Mouse (Mus musculus) ovary, postnatal 36 days (tissue): ENCODE data around the gene Slc22a5.

ENCODE experiments used
- DNase-seq: peaks from one replicate; pipeline ENCODE4 v3.0.0; 2022; ENCODE audit warnings: low spot score, mixed read lengths

Gene Slc22a5

DNA sequence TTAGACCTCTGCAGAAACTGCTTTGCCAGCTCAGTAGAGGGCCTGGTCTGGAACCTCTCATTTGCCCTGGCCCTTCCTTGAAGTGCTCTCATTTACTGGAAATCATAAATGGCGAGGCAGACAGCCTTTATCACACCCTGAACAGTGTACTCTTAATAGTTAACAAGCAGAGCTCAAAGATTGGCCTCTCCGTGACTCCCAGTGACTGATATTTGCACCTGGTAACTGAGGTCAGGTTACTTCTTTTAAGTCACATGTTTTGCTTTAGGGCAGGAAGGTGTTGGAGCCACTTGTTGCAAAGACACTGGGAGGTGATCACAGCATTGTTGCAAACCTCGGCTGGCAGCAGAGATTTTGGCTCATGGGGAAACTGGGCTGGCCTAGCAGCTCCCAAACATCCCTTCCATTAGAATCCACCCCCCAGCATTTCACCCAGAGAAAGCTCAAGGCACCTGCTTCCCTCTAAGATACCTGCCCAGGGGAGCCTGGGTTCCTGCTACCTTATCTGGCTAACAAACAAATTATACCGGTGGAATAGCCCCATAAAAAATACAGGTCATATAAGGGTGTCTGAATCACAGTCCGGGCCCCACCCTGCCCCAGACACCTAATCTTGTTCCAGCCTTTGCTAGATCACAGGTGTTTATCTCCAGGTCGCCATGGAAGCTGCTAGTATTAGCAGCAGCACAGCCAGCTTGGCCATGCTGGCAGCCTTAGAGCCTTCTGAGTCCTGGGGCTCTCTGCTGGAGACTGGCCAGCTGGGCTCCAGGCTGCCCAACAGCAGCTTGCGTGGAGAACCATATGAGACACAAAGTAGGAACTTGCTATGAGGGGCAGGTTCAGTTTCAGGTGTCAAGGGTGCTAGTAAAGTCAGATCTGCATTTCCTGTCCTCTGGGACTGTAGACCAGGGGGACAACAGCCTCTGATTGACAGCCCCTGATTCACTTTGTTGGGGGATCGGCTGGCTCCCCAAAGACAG lies 51.5 kb downstream of the Slc22a5 start:
- no peak for DNase-seq

DNA sequence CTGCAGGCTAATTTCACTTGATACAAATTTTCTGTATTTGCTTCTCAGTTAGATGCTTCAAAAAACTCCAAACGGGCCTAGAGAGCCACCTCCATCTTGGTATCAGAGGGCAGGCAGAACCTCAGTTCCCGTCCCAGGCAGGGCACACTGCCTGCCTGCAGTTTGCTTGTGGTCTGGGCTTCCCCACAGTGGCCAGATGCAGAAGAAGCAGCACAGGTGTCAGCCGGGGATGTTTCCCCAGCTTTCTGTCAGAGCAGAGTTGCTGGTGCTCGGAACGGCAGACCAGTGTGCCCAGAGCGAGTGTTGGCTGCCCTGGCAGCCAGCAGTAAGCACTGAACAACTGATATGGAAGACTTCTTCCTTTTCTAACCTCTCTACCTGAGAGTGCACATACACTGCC lies 52.3 kb downstream of the Slc22a5 start:
- no peak for DNase-seq

DNA sequence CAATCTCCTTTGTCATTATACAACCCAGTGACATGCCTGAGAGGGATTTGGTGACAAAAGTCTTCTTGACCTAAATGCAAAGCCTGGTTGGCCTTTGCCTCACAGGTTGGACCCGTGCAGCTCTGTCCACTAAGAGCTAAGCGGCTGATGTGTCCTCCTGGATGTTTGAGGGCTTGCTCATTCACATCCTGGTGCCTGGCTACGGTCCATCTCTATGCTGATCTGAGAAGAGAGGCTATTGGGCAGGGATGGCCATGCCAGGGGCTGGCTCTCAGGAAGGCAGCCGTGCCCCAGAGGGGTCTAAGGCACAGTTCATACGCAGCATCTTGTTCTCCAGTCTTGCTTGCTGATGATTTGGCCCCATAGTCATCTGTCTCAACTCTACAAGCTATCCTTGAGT lies 53.7 kb downstream of the Slc22a5 start:
- DNase-seq: no peak

DNA sequence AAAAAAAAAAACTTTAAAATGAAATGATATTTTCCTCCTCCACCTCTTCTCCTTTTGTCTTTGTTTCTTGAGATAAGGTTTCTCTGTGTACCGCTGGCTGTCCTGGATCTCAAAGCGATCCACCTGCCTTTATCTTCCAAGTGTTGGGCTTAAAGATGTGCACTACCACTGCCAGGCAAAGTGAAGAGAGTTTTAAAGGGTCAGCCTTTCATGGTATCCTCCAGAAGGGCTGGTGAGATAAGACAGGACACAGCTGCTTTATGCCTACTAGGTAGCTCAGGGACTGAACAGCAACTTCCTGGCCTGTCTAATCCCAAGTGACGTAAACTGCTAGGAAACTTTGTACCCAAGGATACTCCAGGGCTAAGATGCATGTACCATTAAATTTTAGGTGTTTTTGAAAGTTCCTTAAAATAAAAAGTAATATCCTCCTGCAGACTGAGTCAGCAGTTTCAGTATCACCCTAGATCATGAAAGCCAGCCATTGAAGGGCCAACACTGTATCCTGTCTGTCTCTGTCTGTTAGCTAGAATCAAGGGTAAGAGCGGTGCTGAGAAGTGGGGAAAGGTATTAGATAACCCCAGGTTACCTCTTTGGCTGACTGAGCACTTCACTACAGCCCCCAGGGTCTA lies 56.0 kb downstream of the Slc22a5 start:
- no peak for DNase-seq

DNA sequence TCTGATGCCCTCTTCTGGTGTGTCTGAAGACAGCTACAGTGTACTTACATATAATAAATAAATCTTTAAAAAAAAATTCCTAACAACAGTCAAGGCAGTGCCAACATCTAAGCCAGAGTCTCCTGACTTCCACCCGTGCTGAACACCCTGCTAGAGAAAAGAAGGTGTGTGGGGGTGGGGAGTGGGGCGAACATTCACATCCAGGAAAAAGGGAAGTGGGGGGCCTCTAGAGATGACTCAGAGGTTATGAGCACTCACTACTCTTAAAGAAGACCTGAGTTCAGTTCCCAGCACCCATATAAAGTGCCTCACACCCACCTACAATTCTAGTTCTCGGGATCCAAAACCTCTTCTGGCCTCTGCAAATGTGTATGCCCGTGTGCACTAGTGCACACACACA lies 66.1 kb downstream of the Slc22a5 start:
- no peak for DNase-seq

DNA sequence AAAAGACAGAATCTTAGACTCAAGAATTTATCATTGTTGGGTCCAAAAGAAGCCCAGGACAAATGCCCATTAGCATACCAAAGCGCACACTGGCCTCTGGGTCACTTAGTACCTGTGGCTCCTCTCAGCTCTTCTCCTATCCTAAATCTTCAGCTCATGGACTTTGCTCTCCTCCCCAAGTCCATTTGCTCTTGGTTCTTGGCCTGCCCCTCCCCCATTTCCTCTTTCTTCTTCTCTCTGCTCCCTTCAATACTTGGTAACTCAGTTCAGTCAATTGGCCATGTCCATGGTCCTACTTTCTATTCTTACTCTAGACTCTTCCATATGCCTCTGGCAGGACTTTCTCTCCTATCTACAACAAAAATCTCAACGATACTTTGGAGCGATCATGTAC lies 69.5 kb downstream of the Slc22a5 start:
- no peak for DNase-seq

DNA sequence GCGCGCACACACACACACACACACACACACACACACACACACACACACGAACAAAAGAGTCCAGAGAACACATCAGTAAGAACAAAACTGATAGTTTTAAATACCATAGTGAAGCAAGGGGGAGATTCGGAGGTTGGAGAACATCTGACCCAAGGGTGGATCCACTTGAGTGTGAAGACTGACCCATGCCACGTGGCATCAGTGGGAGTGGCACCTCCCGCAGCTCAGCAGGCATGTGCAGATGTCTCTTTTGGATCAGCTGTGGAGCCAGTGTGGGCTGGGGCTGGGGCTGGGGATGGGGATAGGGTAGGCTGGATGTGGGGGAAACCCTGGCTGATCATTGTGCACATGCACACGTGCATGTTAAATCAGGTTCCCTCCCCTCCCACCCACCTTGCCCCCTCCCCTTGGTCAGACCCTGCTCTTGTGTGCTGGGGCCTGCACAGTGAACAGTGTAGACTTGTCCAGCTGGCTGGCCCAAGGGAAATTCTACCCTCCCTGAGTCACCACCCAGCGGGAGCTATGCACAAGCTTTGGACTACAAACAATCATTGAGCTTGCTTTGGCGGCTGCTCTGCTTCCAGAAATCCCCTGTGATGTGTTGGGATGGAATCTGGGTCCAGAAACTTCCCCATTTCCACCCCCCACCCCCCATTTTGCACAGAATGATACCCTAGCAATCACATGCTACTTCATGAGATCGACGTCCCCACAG lies 70.1 kb downstream of the Slc22a5 start:
- DNase-seq: no peak

DNA sequence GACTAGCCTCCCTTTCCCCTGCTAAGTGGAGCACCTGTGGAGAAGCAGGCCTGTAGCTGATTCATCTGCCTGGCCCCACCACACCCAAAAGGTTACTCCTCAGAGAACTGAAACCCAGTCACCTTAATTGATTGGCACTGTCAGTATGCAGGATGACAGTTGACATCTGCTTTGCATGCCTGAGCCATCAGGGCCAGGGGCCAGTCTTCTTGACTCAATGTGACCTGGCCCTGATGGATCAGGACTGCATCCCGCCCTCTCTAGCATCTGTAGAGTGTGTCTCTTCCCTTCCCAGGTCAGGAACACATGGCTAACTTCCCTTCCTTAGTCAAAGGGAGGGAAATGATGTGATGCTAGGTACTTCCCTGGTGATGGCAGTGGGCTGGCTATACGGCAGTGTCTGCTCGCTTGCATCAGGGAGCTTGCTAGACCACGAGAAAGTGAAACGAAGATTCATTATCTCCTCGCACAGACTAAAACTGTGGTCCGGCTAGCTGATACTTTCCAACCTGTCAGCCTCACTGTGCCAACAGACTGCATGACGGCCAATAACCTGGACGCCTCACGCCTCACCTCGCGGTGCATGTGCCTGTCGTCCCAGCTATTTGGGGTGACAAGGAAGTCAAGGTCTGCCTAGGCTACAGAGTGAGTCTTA lies 70.8 kb downstream of the Slc22a5 start:
- DNase-seq: no peak

DNA sequence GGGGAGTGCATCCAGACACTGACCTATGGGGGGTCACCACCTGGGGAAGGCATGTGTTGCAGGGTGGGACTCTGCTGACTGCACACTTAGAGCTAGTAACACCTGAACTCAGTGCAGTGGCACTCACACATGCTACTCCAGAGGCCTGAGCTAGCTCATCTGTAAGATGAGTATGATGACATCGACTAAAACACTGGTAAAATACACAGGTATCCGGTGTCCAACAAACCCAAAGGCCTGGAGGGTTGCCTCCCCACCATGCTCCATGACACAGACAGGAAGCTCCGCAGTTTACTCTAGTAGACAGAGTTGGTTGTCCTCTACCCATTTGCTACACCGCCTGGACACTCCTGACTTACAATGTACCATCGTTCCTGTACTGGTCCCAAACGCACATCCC lies 71.9 kb downstream of the Slc22a5 start:
- no peak for DNase-seq

DNA sequence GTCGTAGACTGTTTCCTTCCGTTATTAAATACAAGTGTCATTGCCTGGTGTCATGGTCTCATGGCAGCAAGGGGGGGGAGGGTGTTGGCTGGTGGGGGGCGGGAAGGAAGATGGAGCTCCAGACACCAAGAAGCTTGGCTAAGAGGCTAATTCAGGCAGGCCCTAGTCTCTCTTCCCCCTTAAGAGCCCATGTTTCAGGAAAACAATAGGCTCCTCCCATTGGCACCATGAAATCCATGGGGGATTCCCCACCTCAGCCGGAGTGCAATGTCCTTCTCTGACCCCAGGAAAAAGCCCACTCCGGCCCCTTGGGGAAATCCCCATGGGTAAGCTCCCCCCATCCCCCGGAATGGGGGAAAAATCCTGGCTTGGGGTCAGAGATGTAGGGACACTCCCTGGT lies 72.7 kb downstream of the Slc22a5 start:
- DNase-seq: no peak

DNA sequence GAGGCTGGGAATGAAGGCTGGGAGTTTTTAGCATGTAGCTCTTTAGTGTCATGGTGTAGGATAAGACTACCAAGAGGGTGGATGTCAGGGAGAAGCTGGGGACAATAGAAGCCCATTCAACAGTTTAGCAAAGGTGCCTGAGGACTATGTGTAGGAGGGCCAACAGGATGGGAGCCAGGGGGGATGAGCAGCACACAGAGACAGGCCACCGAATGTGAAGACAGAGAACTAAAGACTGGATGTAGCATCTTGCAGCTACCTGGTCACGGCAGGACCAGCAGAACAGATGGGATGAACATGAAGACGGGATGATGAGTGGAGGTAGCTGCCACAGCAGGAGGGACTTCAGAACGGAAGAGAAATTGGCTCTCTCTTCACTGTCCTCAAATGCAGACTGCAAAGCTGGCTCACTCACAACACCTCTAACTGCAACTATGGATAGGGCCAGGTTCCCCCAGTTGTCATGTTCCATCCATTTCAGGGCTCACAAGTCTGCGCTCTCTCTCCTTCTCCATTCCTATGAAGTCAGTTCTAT lies 74.6 kb downstream of the Slc22a5 start:
- DNase-seq: no peak

DNA sequence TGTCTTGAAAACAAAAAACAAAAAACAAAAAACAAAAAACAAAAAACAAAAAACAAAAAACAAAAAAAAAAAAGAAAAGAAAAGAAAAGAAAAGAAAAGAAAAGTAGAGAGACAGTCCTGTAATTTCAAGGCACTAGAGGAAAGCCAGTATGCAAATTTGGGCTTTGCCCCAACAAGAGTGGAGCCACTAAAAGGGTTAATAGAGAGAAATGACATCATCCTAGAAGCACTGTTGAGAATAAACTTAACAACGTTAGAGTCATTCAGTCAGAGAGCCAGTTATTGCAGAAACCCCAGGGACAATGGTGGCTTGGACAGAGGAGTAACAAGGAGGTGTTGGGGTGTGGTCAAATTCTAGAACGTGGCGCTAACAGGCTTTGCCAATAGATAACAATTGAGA lies 76.7 kb downstream of the Slc22a5 start:
- DNase-seq: no peak
